Mouse (Mus musculus) heart, postnatal 10 days (tissue): ENCODE measurements around the gene Acyp1. TPM values are rescaled to one million over a fixed set of nuclear protein-coding genes. Genes with fewer than 3 reads are reported as not detected.

Source experiments
- DNase-seq, 2 experiments: peaks; one replicate each; pipeline ENCODE4 v3.0.0; 2021
- intact Hi-C: fragments of 180-260 bp; cut with DNase I; formaldehyde crosslinking; loops from one replicate; pipeline ENCODE4 v1.15.1; 2025
- microRNA-seq, 2 experiments: library from miRNA; unstranded; fragments of <30 nt; microRNA quantifications; one replicate each; pipeline ENCODE4 v1.2.0; 2022
- total RNA-seq, 2 experiments: library from RNA; stranded (reverse); gene quantifications; 2 replicates each; pipeline ENCODE4 v1.2.3; 2021

Gene Acyp1
- total RNA-seq, 2 experiments from 2014 or later, result 21.3 to 22.9 TPM

DNA sequence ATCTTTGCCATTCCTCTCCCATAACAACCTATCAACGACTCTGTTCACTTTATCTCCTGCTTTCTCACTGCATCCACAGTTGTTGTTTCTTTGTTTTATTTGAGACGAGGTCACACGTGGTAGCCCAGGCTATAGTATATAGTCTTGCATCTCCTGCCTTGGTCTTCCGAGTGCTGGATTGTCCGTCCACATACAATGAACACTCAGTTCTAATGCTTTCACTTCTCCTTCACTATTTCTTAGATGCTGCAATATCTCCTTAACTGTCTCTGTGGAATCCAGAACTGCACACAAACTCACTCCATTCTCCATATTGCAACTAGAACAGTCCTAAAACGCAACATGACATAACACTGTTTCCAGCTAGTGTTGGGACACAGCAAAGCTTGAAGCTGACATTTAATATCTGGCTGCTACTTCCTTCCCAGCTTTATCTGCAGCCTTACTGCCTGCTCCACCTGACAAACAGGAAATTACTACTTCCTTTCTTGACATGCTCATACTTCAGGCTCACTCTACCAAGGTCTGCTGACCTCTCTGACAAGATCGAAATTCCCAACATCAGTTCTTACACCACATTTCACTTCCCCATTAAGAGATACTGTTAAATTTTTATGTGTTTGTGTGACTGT, 31.1 kb downstream of the Acyp1 start:
- intact Hi-C loops, result no loop called here
- DNase-seq, result no peak

DNA sequence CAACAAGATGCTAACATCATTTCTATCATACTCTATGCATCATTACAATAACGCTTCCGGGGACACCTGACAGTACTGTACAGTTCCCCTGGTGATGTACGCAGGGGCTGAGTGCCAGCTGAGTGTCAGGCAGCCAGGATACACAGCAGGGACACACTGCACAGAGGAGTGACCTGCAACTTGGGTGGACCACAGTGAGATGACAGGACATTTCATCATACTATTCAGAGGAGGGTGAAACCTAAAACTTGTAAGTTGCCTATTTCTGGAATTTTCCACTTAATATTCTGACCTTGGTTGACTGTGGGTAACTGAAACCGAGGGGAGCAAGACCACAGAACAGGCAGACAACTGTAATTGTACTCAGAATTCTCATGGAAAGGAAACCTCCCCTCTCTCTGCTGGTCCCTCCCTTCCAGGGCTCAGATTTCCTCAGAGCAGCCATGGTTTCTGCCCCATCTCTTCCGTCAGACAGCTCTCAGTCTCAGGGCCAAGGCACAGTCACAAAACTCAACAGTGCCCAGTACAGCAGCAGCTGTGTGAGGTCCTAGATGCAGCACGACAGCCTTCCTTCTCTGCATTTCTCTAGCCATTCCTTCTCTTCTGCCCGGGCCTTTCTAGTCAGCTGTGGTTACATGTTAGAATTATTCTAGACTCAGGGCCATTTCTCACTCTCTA, 32.0 kb downstream of the Acyp1 start:
- intact Hi-C loops, result no loop called here
- DNase-seq, result no peak

DNA sequence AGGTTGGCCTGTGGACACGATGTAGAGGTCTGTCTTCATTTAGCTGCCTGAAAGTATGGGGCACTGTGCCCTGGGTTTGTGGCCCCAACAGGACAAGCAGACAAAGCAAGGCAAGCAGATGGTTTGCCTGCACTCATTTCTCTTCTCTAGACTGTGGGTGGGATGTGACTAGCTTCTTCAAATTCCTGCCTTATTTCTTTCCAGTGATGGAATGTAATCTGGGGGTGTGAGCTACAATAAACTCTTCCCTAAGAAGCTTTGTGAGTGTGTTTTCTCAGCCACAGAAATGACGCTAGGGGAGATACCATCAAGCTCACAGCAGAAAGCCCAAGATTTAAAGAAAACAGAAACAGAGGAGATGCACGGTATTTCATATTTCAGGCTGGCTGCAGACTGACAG, 36.2 kb downstream of the Acyp1 start:
- intact Hi-C loops, result no loop called here
- no peak for DNase-seq

DNA sequence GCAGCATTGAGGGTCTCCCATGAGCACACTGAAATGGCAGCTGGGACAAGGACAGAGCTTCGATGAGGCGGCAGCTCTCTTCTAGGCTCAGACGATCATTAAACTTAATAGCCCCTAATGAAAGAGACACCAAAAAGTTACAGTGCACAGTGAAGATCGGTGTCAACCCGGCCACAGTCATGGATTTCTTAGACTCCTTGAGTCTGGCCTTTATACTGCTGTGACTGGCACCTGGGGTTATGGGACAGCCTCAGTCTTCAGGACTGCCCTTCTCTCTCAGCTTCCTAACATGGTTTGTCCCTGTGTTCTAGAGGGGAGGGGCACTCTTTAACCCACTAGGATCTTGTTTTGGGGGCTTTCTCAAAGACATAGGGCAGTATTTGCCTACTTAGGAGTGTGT, 50.7 kb downstream of the Acyp1 start:
- DNase-seq, result no peak
- intact Hi-C loops, result no loop called here

DNA sequence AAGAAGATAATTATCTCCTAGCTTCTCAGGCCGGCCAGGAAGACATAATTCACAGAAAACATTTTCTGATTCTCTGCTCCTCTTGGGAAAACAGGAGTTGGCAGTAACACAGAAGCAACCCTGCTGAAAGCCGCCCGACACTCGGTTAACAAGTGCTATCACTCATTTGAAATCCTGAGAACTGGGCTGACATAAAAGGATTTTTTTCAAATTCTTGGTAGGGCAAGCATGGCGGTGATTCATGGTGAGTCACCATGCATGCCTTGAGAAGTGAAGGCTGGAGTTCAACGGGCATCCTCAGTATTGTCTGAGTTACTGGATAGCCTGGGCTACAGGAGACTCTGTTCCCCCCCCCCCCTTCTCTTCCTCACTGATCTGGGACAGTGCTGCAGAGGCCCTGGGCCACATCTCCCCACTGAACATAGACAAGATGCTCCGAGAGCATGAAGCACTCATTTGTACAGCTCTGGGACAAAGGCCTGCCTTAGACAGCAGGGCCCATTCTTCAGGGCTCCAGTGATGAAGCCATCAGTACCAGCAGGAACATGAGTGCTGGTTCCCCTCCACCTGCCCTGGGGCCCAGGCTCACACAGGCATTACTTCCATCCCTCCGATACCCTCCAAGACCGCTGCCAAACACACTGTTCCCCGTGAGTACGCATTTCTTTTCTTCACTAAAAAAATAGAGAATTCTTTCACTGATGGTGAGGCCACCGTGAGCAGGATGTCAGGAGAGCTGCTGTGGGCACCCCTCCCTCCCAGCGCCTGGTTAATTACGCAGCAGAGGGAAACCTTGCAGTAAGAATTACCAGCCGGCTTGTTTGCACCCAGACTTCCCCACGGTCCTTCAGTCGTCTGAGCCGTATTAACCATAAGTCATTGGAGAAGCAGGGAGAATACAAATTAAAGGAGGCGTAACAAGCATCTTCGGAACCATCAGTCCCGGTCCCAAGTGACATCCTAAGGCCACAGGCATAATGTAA, 54.6 kb downstream of the Acyp1 start:
- intact Hi-C loops, result no loop called here
- DNase-seq, result no peak

DNA sequence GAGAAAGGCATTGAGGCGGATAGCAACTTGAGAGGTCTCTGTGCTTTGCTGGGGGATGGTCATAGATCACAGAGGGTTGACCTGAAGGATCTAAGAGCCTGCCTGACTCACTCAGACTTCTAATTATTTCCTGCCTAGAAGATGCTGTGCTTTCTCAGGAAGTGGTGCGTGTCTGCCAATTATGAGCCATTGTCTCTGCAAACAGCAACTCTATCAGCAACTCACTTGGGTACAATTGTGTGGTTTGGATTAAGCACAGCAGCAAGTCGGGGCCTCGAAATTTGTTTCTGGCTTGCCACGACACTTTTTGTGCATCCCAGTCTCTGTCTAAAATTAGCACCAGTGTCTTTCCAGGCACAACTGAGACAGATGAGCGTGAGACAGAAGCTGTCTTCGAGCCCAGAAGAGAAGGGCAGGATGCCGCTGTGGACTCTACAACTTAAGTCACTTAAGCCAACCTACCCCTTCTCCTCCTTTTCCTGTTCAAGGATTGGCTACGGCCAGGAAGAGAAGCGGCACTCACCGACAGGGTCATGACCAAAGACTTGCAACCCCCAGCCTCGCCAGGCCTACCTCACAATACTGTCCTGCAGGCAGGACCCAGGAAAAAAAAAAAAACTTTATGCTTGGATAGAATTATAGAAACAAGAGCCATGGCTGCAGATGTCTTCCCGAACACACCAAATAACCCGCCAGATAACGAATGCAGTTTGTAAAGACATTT, 60.2 kb downstream of the Acyp1 start:
- intact Hi-C loops, result loop anchor here (5.0 kb wide), 1 partner anchor 44 kb away; the partner anchor contains the start of gene Mlh3
- DNase-seq, result peak; percentile 17 to 27

DNA sequence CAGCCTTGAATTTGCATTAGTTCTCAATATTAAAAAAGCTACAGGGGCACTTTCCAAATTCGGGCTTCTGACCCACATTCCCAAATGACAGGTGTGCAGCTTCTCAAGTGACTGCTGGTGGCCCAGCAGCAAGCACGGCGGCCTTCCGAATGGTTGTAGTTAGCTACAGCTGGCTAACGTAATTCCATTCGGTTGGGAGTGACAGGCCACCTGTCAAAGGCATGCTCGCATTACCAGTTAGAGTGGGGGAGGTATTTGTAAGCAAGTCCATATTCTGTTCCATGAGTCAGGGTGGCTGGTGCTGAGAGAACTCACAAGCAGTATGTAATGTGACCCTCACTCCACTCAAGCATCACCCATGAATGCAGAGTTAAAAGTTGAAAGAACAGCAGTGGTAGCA, 61.0 kb downstream of the Acyp1 start:
- intact Hi-C loops, result loop anchor here (5.0 kb wide), 1 partner anchor 45 kb away; the partner anchor contains the start of gene Mlh3
- no peak for DNase-seq

Small RNA genes lying within 50 kb of the gene (microRNA-seq; reads per million reads assigned to microRNA genes)
- gene Mir6938, result 0.24 to 0.70 reads per million in 2 experiments

Other genes with a start within 250 kb of the Acyp1 start
- 1 to 10 TPM; 2.2 to 3.3 TPM for gene Prox2, start 177.7 kb downstream of the Acyp1 start, total RNA-seq
- gene Dlst, start 177.6 kb downstream of the Acyp1 start, total RNA-seq, result 100 to 1,000 TPM; 632 to 665 TPM
- gene Rps6kl1, start 137.2 kb downstream of the Acyp1 start, total RNA-seq, result 1 to 10 TPM; 3.2 to 3.8 TPM
- gene Pgf, start 110.6 kb downstream of the Acyp1 start, total RNA-seq, result 1 to 10 TPM; 2.4 to 6.2 TPM
- 10 to 100 TPM; 56.5 to 57.8 TPM for gene Eif2b2, start 69.0 kb downstream of the Acyp1 start, total RNA-seq
- 1 to 10 TPM; 7.1 to 8.2 TPM for gene Mlh3, start 17.8 kb downstream of the Acyp1 start, total RNA-seq
- gene Zc2hc1c, start 153 bp upstream of the Acyp1 start, total RNA-seq, result 1 to 10 TPM; 1.6 to 1.7 TPM
- gene Nek9, start 50.9 kb upstream of the Acyp1 start, total RNA-seq, result 10 to 100 TPM; 74.2 to 79.1 TPM
- gene Tmed10, start 86.4 kb upstream of the Acyp1 start, total RNA-seq, result 100 to 1,000 TPM; 184 to 190 TPM
- 1 to 10 TPM; 1.8 to 3.3 TPM for gene Fos, start 185.5 kb upstream of the Acyp1 start, total RNA-seq